Mouse (Mus musculus) heart, postnatal 0 days (tissue): Measurements from ENCODE around the gene Slc25a41. TPM values are rescaled to one million over a fixed set of nuclear protein-coding genes. Genes with fewer than 3 reads are reported as not detected.
A peak's percentile ranks its signal among the peaks of the same experiment; 100 is the strongest.

Source experiments
- ATAC-seq: fragments of 200-750 bp; cut with Nextera tagmentation; 2 replicates; pipeline ENCODE4 v1.8.0; 2017; ENCODE audit warnings: low read depth, moderate number of reproducible peaks, moderate library complexity; ENCODE audit not compliant: insufficient read depth
- DNase-seq: peaks from one replicate; pipeline ENCODE4 v3.0.0-alpha.2; 2016; ENCODE audit warnings: low spot score
- H3K27ac ChIP-seq: fragments of 300-500 bp; sonication (generic); 2 replicates; pipeline ENCODE4 v1.5.1; 2014; ENCODE audit warnings: low read depth, mild to moderate bottlenecking
- H3K27me3 ChIP-seq: fragments of 300-500 bp; sonication (generic); 2 replicates; pipeline ENCODE4 v1.6.1; 2014; ENCODE audit warnings: low read length, mixed read lengths; ENCODE audit not compliant: control insufficient read depth, insufficient read depth
- H3K36me3 ChIP-seq: fragments of 300-500 bp; sonication (generic); replicated peaks from 2 replicates; pipeline ENCODE4 v1.6.1; 2014; ENCODE audit warnings: low read length, mixed read lengths; ENCODE audit not compliant: control insufficient read depth, insufficient read depth
- H3K4me1 ChIP-seq: fragments of 300-500 bp; sonication (generic); 2 replicates; pipeline ENCODE4 v1.6.1; 2014; ENCODE audit warnings: antibody characterized with exemption; ENCODE audit not compliant: control insufficient read depth, insufficient read depth
- H3K4me2 ChIP-seq: fragments of 300-500 bp; sonication (generic); 2 replicates; pipeline ENCODE4 v1.6.1; 2014; ENCODE audit warnings: low read depth, mild to moderate bottlenecking, low read length, moderate library complexity
- H3K4me3 ChIP-seq: fragments of 300-500 bp; sonication (generic); 2 replicates; pipeline ENCODE4 v1.5.1; 2014; ENCODE audit warnings: low read depth, low read length
- H3K9ac ChIP-seq: fragments of 300-500 bp; sonication (generic); replicated peaks from 2 replicates; pipeline ENCODE4 v1.6.1; 2014; ENCODE audit warnings: low read depth, low read length, mixed read lengths
- H3K9me3 ChIP-seq: fragments of 300-500 bp; sonication (generic); replicated peaks from 2 replicates; pipeline ENCODE4 v1.6.1; 2016; ENCODE audit warnings: low read length; ENCODE audit not compliant: control insufficient read depth
- CTCF ChIP-seq: IDR thresholded peaks from 2 replicates; pipeline ENCODE4 v1.5.1; 2016; ENCODE audit warnings: antibody characterized with exemption, control low read depth, low read depth
- EP300 ChIP-seq: IDR thresholded peaks from 2 replicates; pipeline ENCODE4 v1.6.1; 2016; ENCODE audit warnings: antibody characterized with exemption, low read depth
- WGBS: fragments of 180-500 bp; shearing (Covaris S2); extraction: QIAGEN DNeasy Blood & Tissue Kit; methylation state at CpG from one replicate; pipeline ENCODE4 v1.1.7; 2014; 5-methylcytosine and 5-hydroxymethylcytosine counted together
- polyA plus RNA-seq: library from polyadenylated mRNA; unstranded; fragments of >200 nt; fragmentation: Nextera tagmentation; extraction: Ambion mirVana; gene quantifications from 2 replicates; pipeline ENCODE4 v1.2.1, GENCODE M21; 2015
- total RNA-seq: library from RNA; depleted of rRNA; stranded (reverse); fragments of >200 nt; gene quantifications from 2 replicates; pipeline ENCODE4 v1.2.3, GENCODE M21; 2014; ENCODE audit warnings: low replicate concordance

The Slc25a41 gene
- total and polyA plus RNA-seq, 2 experiments from 2014 or later: not detected

DNA sequence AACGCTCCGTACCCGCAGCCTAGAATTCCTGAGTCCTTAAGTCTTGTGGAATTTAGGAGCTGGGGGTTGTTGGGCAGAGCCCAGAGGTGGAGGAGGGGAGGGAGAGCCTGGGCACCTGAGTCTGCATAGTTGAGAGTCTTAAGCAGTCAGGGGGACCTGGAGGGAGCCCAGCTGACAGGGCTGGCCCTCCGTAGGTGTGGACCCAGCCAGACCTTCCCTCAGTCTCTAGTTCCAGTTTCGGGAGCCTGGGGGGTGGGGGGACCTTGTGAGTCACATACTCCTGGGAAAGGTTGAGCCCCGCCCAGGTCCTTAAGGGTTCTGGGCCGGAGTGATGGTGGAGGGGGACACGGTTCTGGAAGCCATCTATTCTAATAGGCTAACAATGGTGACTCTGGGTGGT is 21.6 kb upstream of the Slc25a41 start:
- no peak overlapping the region for H3K4me2 ChIP-seq
- H3K36me3 ChIP-seq: no peaks in the 10 kb centered on the region
- no peak for ATAC-seq
- H3K27me3 ChIP-seq: peaks cover 35% of the 10 kb centered on the region
- H3K9ac ChIP-seq: no peak overlapping the region
- no peaks in the 10 kb centered on the region for H3K9me3 ChIP-seq
- no peak overlapping the region for H3K27ac ChIP-seq
- 16% methylated on average over 8 of the region's 8 CpGs for WGBS
- peaks cover 15% of the 10 kb centered on the region for H3K4me1 ChIP-seq
- H3K4me3 ChIP-seq: no peak overlapping the region
- no peak for TF ChIP-seq CTCF
- TF ChIP-seq EP300: no peak
- DNase-seq: no peak

DNA sequence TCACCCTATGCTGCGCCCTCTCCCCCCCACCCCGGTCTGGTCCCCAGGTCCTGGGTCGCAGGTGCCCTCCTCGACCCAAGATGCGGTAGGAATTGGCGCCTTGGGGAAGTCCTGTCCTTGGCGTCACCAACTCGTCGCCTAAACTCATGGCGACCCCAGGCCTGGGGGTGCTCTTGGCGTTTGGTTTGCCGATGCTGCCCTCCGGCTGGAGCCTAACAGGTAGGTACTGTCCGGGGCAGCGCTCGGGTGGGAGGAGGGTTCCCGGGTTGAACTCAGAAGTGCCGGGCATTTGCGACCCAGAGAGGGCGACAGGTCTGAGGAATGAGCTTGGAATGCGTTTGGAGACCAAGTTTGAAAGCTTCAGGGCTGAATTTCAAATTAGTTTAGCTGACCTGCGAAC is 21.1 kb upstream of the Slc25a41 start:
- DNase-seq: no peak
- peaks cover 18% of the 10 kb centered on the region for H3K4me1 ChIP-seq
- peak overlapping the region; percentile 59 for H3K4me2 ChIP-seq
- no peak overlapping the region for H3K27ac ChIP-seq
- peak overlapping the region; percentile 31 for H3K4me3 ChIP-seq
- H3K27me3 ChIP-seq: peaks cover 35% of the 10 kb centered on the region
- no peaks in the 10 kb centered on the region for H3K9me3 ChIP-seq
- no peak overlapping the region for H3K9ac ChIP-seq
- WGBS: 2% methylated on average over 22 of the region's 22 CpGs
- no peak for ATAC-seq
- TF ChIP-seq CTCF: no peak
- no peaks in the 10 kb centered on the region; the same call in 1 of the 2 replicates for H3K36me3 ChIP-seq

DNA sequence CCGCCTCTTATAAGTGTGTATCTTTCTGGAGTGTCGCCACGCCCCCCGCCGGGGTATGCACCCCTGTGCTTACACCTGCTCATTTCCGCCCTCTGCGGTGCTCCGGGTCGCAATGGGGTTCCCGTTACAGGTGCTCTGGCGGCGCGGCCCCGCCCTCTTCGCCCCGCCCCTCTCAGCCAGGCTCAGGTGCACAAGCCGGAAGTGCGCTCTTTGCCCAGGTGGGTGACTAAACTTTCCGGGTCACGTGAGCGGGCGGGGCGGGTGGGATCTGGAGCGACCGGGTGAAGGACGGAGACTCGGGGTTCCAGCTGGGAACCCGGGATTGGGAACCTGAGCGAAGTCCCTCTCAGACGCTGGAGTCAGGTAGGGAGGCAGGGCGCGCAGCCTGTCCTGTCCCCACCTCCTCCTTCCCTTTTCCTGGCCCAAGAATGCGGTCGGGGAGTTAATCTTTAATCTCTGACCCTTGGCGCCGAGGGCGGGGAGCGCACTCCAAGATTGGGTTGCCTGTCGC is 20.6 kb upstream of the Slc25a41 start:
- ATAC-seq (no peak), DNase-seq (no peak)
- TF ChIP-seq CTCF: no peak
- TF ChIP-seq EP300: no peak
- no peak overlapping the region for H3K27ac ChIP-seq
- H3K9ac ChIP-seq: no peak overlapping the region
- peaks cover 18% of the 10 kb centered on the region for H3K4me1 ChIP-seq
- no peaks in the 10 kb centered on the region; the same call in 1 of the 2 replicates for H3K36me3 ChIP-seq
- H3K4me2 ChIP-seq: peak overlapping the region; percentile 59
- peak overlapping the region; percentile 31 for H3K4me3 ChIP-seq
- peaks cover 35% of the 10 kb centered on the region for H3K27me3 ChIP-seq
- 1% methylated on average over 38 of the region's 39 CpGs for WGBS
- no peaks in the 10 kb centered on the region for H3K9me3 ChIP-seq

DNA sequence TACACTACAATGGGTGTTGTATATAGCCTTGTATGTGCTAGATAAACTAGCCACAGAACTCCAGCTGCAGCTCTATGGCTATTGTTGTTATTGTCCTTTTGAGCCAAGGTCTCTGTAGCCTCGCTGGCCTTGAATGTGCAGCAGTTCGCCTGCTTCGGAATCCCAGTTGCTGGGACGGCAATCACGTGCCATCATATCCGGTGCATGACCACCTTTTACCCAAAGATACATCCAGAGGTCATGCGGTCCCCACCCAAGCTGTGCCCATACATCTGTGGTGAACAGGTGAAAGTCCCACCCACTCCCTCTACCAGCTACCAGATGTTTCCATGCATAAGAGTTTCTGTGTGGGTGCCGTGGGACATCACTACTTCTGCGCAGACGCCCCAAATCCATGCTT is 19.6 kb upstream of the Slc25a41 start:
- H3K27me3 ChIP-seq: peaks cover 29% of the 10 kb centered on the region
- peaks cover 18% of the 10 kb centered on the region for H3K4me1 ChIP-seq
- DNase-seq (no peak), ATAC-seq (no peak)
- no peak overlapping the region for H3K27ac ChIP-seq
- H3K9me3 ChIP-seq: no peaks in the 10 kb centered on the region
- peak overlapping the region; percentile 87; the same call in 1 of the 2 replicates for H3K4me2 ChIP-seq
- TF ChIP-seq EP300: no peak
- TF ChIP-seq CTCF: no peak
- H3K36me3 ChIP-seq: no peaks in the 10 kb centered on the region; the same call in none of the 2 replicates
- H3K9ac ChIP-seq: no peak overlapping the region
- no peak overlapping the region for H3K4me3 ChIP-seq
- WGBS: 45% methylated on average over 10 of the region's 10 CpGs

DNA sequence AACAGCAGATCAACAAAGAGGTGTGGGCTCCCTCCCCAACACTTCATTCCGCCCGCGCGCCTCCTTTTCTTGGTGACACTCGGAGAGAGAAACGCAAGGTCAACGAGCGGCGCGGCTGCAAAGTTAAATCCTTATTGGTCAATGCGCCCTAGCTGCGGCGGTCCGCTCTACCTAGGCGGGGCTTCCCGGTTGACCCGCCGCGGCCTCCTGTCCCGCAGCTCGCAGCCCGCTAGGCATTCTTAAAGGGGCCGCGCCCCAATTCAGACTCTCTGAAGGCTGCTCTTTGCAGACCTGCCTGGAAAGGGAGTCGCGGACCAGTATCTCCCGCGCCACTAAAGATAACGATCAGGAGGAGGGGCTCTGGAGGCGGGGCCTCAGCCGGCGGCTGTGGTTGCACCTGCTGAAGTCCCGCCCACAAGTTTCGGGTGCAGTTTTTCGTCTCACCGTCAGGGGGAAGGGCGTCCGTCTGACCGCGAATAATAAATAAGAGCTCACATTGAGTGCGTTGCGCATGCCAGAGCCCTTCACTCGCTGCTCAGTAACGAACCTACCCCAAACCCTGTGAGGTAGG is 18.9 kb upstream of the Slc25a41 start:
- peak overlapping the region; percentile 75; the same call in 1 of the 2 replicates for H3K9ac ChIP-seq
- DNase-seq (peak; percentile 96), ATAC-seq (peak; percentile 92)
- H3K9me3 ChIP-seq: no peaks in the 10 kb centered on the region
- H3K27ac ChIP-seq: peak overlapping the region; percentile 87
- H3K4me1 ChIP-seq: peaks cover 18% of the 10 kb centered on the region
- WGBS: under 1% methylated on average over 44 of the region's 44 CpGs
- peak overlapping the region; percentile 80 for H3K4me3 ChIP-seq
- TF ChIP-seq EP300: no peak
- peak; percentile 61 for TF ChIP-seq CTCF
- H3K4me2 ChIP-seq: peak overlapping the region; percentile 87
- peaks cover 29% of the 10 kb centered on the region for H3K27me3 ChIP-seq
- no peaks in the 10 kb centered on the region; the same call in none of the 2 replicates for H3K36me3 ChIP-seq

DNA sequence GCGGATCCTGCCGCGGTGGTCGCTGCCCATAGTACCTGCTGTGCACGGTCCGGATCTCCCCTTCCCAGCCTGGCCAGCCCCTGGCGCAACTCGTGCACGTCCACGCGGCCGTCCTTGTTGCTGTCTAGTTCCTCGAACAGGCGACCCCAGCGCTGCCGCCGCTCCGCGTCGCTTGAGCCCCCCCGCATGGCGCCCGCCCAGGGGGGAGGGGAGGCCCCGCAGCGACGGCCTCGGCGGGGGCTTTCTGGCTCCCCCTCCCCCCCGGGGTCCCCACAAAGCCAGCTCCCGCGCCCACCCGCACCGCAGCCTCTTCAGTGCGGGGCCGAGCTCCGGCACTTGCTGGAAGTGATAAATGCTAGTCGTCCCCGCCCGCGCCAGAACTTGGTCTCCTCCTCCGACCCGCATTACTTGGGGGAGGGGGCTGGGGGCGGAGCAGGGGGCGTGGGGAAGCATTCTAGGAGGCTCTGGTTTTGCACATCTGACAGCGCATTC is 18.1 kb upstream of the Slc25a41 start, which contains the start of gene Slc25a23:
Gene Slc25a23 (minus strand): TSS at position 378 of the 492 bp plus-strand sequence.
- TF ChIP-seq CTCF: no peak
- TF ChIP-seq EP300: no peak
- Histone ChIP-seq H3K9ac (peak within 1 kb of the TSS; percentile 75), H3K4me1 (peaks cover 18% of the 10 kb centered on the region), H3K4me2 (peak within 1 kb of the TSS; percentile 87), H3K9me3 (no peaks in the 10 kb centered on the region), H3K4me3 (peak within 1 kb of the TSS; percentile 80), H3K27ac (peak within 1 kb of the TSS; percentile 87), H3K36me3 (peaks cover 2% of the 10 kb centered on the region), H3K27me3 (peaks cover 29% of the 10 kb centered on the region)
- WGBS: under 1% methylated on average over 32 of the region's 45 CpGs
- peak; percentile 73 for DNase-seq
- peak; percentile 71 for ATAC-seq
